Mouse (Mus musculus): ENCODE measurements around the gene Pde4dip.

Pde4dip gene

GRCm38 (mm10) chr3:97888168-97888901 is at the start of gene Pde4dip:
Gene Pde4dip, minus strand, starts transcription at chr3:97888707.
- DNase-seq (ENCODE audit: low read depth, low spot score), result no peak

- no peak for DNase-seq (ENCODE audit: low read depth, low spot score)
Measured at GRCm38 (mm10) chr3:97937945-97938266, 49.4 kb upstream of the Pde4dip start.

- no peak for DNase-seq (ENCODE audit: low read depth, low spot score)
Measured at GRCm38 (mm10) chr3:97937068-97937944, 48.8 kb upstream of the Pde4dip start.

GRCm38 (mm10) chr3:97934331-97935300 is 46.1 kb upstream of the Pde4dip start:
- DNase-seq (ENCODE audit: low read depth, low spot score), result no peak

GRCm38 (mm10) chr3:97933811-97934210 is 45.3 kb upstream of the Pde4dip start:
- DNase-seq (ENCODE audit: low read depth, low spot score), result peak; percentile 38

GRCm38 (mm10) chr3:97933251-97933650 is 44.7 kb upstream of the Pde4dip start:
- peak; percentile 86 for DNase-seq (ENCODE audit: low read depth, low spot score)

- DNase-seq (ENCODE audit: low read depth, low spot score), result peak; percentile 62
Measured at GRCm38 (mm10) chr3:97932771-97933170, 44.3 kb upstream of the Pde4dip start.

DNA sequence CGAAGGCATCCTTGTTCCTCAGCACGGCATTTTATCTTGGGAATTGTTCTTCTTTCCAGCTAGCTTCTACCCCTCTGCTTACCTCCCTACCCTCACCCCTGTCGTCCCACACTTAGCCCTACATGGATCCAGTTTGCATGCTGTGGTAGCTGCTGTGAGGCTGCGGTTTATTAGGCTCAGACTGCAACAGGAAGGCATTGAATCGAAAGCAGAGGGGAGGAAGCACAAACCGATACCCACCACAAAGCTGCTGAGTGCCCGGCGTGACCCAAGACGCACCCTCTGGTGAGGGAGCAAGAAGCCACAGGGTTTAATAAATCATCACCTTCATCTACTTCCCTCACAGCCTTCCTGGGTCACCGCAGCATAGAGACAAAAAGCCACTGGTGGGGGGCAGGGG is 43.6 kb upstream of the Pde4dip start:
- peak; percentile 90 for DNase-seq (ENCODE audit: low read depth, low spot score)

GRCm38 (mm10) chr3:97931310-97931885 is 42.9 kb upstream of the Pde4dip start:
- peak; percentile 49 for DNase-seq (ENCODE audit: low read depth, low spot score)

DNA sequence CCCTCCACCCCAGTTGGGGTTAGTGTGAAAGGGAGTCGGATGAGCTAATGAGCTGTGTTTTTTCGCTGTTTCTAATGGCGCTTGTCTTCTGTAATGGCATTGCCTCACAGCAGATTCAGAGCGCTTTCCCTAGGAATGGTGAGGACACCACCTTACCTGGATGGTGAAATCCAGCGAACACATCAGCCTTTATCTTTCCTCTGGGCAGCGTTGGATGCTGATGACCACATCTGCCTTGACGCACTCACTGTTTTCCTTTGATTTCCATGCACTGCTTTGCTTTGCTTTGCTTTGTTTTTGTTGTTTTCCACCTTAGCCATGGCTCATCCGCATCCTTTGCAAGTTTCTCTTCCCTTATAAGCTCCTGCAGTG is 42.3 kb upstream of the Pde4dip start:
- DNase-seq (ENCODE audit: low read depth, low spot score), result no peak

DNA sequence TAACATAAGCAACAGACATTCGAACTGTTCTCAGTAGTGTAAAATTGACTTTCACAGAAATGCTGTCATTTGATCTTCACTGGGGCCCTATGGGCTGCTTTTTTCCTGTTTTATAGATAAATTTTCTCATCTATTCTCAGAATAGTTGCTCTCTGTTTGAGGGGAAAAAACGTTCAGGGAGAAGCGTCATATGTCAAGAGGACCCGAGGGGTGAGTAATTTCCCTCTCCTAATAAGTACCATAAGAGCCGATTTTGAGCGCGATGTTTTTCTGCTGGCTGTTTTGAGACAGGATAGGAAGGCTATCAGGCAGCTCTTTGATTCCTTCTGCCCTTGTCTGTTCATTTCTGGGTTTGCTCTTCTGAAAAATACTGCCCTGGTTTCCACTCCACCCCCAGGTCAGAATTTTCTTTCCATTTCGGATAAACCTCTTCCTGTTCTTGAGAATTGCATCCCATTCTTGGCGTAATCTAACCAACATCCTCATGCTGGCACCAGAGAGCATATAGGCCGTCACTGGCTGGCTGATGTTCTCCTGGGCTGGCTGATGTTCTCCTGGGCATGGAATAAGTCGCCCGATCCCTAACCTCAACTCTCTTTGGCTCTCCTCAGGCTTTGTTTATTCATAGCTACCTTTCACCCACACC is 41.8 kb upstream of the Pde4dip start:
- DNase-seq (ENCODE audit: low read depth, low spot score), result no peak

DNA sequence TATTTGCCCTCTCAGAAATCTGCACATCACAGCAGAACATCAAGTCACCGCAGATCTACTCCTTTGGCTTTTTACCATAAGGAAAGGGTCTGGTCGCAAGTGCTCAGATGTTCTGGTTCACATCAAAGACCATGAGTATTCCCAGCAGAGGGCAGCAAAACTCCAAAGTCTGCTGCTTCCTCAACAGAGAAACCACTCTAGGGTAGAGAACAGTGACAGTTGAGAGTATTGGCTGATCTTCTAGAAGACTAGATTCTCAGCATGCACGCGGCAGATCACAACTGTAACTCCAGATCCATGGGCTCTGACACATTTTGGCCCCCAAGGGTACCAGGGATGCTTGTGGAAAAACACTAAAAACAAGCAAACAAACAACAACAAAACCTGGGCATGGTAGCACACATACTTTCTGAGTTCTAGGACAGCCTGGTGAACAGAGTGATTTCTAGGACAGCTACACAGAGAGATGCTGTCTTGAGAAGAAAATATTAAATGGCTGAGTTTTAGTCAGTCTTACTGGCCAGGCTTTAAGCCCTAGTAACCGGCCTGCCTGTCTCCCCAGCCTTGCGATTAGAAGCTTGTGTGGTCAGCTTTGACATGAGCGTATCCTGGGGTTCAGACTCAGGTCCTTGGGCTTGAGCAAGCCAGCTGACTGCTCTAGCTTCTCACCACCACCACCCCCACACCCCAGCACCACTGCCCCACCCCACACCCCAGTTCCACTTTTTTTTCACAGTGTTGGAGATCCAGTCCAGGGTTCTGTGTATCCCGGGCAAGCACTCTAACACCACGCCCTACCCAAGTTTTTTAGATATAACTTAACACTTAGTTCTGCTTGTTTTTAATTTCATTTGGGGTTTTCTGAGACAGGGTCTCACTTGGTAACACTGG is 40.7 kb upstream of the Pde4dip start:
- peak; percentile 81 for DNase-seq (ENCODE audit: low read depth, low spot score)

DNA sequence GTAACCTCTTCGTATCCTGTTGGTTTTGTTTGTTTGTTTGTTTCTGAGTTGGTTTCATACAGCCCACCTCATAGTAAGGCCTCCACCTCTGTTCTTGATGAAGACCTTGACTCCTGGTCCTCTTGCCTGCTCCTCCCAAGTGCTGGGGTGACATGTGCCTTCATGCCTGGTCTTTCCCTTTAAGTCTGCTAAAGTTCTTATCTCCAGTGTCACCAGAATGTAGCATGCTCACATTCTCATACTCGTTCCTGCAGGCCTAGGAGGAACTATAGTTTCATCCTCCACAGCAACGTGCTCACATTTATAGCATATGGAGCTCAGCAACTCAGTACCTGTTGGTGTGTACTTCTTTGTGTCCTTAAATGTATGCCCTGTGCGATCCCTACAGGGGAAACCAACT is 38.8 kb upstream of the Pde4dip start:
- no peak for DNase-seq (ENCODE audit: low read depth, low spot score)

DNA sequence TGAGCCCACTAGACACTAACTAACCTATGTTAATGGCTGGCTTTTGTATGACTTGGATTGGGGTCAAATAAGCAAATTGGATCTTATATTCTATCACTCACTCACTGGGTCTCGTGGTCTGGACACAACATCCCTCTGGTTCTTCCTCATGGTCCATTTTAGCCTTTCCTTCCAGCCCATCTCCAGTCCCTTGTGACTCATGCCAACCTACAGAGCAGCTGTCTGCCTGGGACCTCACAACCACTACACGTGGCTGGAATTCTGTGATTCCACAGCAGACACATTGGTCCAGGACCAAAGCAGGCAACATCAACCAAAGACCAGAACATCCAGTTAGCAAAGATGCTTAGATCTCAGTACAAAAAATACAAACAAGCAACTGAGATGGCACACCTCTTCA is 36.7 kb upstream of the Pde4dip start:
- no peak for DNase-seq (ENCODE audit: low read depth, low spot score)

DNA sequence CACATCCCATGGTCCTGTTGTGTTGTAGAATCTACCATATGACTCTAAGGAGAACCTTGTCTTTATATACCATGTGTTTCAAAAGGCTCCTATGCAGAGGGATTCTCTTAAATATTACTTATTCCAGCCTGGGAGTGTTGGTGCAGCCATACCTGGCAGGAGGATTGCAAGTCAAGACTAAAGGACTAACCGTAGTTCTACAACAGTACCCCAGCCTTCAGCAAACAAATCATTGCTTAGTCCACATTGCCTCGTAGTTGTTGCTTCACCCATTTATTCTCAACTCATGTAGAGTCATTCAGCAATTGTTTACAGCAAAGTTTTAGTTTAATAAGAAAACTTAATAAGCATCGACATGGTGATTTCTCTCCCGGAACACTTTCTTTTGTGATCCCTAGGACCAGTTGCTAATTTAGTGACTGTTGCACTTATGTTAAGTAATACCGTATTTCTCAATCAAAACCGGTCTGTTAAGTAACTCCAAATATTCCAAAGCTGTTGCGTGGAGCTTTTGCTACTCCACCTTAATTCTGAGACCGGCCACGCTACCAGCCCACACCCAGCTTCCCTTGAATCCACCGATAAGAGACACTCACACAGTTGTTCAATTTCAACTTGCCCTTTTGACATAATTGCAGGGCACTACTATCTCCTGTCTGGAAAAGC is 30.5 kb upstream of the Pde4dip start:
- no peak for DNase-seq (ENCODE audit: low read depth, low spot score)

DNA sequence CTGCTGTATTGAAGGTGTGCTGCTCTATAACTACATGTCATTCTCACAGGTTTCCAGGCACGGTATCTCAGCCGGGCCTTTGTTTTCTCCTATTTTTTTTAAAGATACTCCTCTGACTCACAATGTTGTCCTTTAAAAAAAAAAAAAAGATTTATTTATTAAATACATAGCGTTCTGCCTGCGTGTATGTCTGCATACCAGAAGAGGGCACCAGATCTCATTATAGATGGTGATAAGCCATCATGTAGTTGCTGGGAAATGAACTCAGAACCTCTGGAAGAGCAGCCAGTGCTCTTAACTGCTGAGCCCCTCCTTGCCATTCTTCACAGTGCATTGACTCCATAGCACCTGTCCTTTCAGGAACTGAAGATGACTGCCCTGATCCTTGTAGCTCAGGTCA is 26.6 kb upstream of the Pde4dip start:
- DNase-seq (ENCODE audit: low read depth, low spot score), result peak; percentile 21

- no peak for DNase-seq (ENCODE audit: low read depth, low spot score)
Measured at GRCm38 (mm10) chr3:97911093-97911492, 22.6 kb upstream of the Pde4dip start.

DNA sequence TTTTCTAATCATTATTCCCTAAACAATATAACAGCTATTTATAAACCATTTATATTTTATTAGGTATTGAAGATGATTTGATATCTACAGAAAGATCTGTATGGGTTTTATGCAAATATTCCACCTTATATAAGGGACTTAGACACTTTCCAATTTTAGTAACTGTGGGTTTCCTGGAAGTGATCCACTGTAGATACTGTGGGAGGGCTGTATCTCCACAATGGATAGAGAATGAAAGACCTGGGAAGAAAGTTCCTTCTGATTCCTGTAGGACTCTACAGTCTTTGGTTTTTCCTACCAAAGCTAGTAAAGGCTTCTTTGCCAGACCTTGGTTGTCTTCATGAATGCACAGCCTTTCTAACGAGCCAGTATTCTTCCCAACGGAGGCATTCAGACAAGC is 21.2 kb upstream of the Pde4dip start:
- no peak for DNase-seq (ENCODE audit: low read depth, low spot score)

DNA sequence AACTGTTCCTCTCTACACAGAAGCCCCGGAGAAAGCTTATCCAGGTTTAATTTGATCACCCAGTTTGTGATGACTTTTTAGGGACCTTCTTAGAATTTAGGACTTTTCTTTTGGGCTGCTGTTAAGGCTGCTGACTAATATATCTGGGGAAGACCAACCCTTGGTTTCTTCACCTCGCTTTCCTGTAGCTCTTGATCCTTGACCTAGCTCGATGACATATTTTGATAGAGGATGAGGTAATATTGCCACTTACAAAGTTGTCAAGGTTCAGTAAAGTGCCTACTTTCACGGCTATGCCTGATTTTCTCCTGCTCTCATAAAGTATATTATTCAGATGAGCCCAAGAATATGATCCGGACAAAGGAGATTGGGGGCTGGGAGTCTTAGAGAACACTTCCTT is 13.1 kb upstream of the Pde4dip start:
- DNase-seq (ENCODE audit: low read depth, low spot score), result no peak

Measured in A20 (cell line).